Mouse (Mus musculus) frontal cortex, postnatal 36 days (tissue): ENCODE measurements at regions not wholly inside any gene's neighbourhood (a gene's known extent, or its start where the extent isn't known, plus 50 kb on each side); places are given as distances from the start of the nearest gene placed in this dataset.
A peak's percentile ranks its signal among the peaks of the same experiment; 100 is the strongest.

Experiments used
- DNase-seq, 2 experiments: peaks; one replicate each; pipeline ENCODE4 v3.0.0; 2022; ENCODE audit warnings: low spot score in 2 of 2

- DNase-seq: no peak
These were observed 469.8 kb downstream of the Eepd1 start for GRCm38 (mm10) chr9:25951144-25951543.

- peak; percentile 2 to 38 for DNase-seq
These were observed 477.7 kb downstream of the Eepd1 start for GRCm38 (mm10) chr9:25959082-25959481.

GRCm38 (mm10) chr9:25985450-25985849, 504.1 kb downstream of the Eepd1 start:
- DNase-seq: no peak

GRCm38 (mm10) chr9:25985920-25986319, 504.6 kb downstream of the Eepd1 start:
- DNase-seq: no peak

GRCm38 (mm10) chr9:26001821-26002220, 520.5 kb downstream of the Eepd1 start:
- no peak for DNase-seq
